Mouse (Mus musculus): ENCODE measurements around the gene Megf11. TPM values are rescaled to one million over a fixed set of nuclear protein-coding genes. Genes with fewer than 3 reads are reported as not detected.

The Megf11 gene
- polyA plus RNA-seq, 1 experiment, result 0.14 TPM

Other genes starting within 250 kb of the Megf11 start
- gene Zwilch, start 212.5 kb upstream of the Megf11 start, polyA plus RNA-seq (2012; rRNA removed), result 3.2 and 7.8 TPM in 2 replicates
- 479 and 572 TPM in 2 replicates for gene Rpl4, start 212.3 kb upstream of the Megf11 start, polyA plus RNA-seq (2012; rRNA removed)
- gene Snapc5, start 206.4 kb upstream of the Megf11 start, polyA plus RNA-seq (2012; rRNA removed), result 18.0 and 22.7 TPM in 2 replicates
- gene Uchl4, start 150.4 kb upstream of the Megf11 start, polyA plus RNA-seq (2012; rRNA removed), result 0.12 and 0.31 TPM in 2 replicates
- 57.1 and 74.8 TPM in 2 replicates for gene Map2k1, start 132.0 kb upstream of the Megf11 start, polyA plus RNA-seq (2012; rRNA removed)
- gene Tipin, start 104.0 kb upstream of the Megf11 start, polyA plus RNA-seq (2012; rRNA removed), result 5.5 and 7.1 TPM in 2 replicates
- 5.7 and 7.5 TPM in 2 replicates for gene Dis3l, start 44.3 kb upstream of the Megf11 start, polyA plus RNA-seq (2012; rRNA removed)